Mouse (Mus musculus): Measurements from ENCODE around the gene Dmgdh. TPM values are rescaled to one million over a fixed set of nuclear protein-coding genes. Genes with fewer than 3 reads are reported as not detected.

Dmgdh gene
- polyA plus RNA-seq, 2 experiments, result 0.05 TPM; not detected in 1

GRCm38 (mm10) chr13:93786051-93786450, 111.8 kb downstream of the Dmgdh start:
- Histone ChIP-seq H3K9me3 (ENCODE audit: control insufficient read depth, low read length) (no peaks in the 10 kb centered on the region), H3K4me2 (replicated peaks; ENCODE audit: low read depth, low read length, severe bottlenecking) (no peak overlapping the region), H3K4me3 (replicated peaks; ENCODE audit: low read length) (no peak overlapping the region), H3K27me3 (ENCODE audit: control insufficient read depth, insufficient read depth, low read length) (no peaks in the 10 kb centered on the region), H3K9ac (ENCODE audit: low read depth, low read length, severe bottlenecking) (no peak overlapping the region), H3K27ac (replicated peaks; ENCODE audit: low read depth, low read length) (no peak overlapping the region), H3K36me3 (ENCODE audit: control insufficient read depth, insufficient read depth, low read length) (no peaks in the 10 kb centered on the region), H3K4me1 (ENCODE audit: control insufficient read depth, insufficient read depth, low read length) (0 out of 2 replicates have a peak, but pooled peaks cover 7% of the 10 kb centered on the region)
- no peak for ATAC-seq (ENCODE audit: low FRiP score, low read depth)
- 59% methylated on average over 2 of the region's 2 CpGs for WGBS
- no peak for DNase-seq (ENCODE audit: low spot score)
- no peak for TF ChIP-seq POLR2A (IDR thresholded peaks at IDR 0.05; ENCODE audit: borderline replicate concordance, extremely low read depth, insufficient read depth, insufficient read length)

DNA sequence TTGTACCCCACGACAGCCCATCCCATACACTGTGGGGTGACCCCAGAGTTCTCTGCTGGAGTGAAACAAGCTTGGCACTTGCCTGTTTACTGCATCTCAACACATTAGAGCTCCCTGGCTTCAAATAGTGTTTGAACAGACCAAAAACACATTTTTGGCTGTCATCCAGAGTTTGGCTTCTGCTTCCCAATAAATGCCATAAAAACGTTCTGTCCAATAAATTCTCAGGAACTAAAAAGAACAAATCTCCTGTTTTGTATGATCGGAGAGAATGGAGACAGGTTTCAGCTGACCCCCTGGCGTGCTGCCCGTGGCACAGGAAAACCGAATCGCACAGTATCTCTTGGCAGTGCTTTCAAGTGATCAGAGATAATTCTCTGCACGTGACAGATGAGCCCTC, 113.4 kb downstream of the Dmgdh start:
- no peak overlapping the region for H3K27ac ChIP-seq (replicated peaks; ENCODE audit: low read depth, low read length)
- ATAC-seq (ENCODE audit: low FRiP score, low read depth), result peak; percentile 49
- H3K27me3 ChIP-seq (ENCODE audit: control insufficient read depth, insufficient read depth, low read length), result no peaks in the 10 kb centered on the region
- DNase-seq (ENCODE audit: low spot score), result peak; percentile 82
- 0 out of 2 replicates have a peak, but pooled peaks cover 7% of the 10 kb centered on the region for H3K4me1 ChIP-seq (ENCODE audit: control insufficient read depth, insufficient read depth, low read length)
- no peak overlapping the region for H3K4me2 ChIP-seq (replicated peaks; ENCODE audit: low read depth, low read length, severe bottlenecking)
- no peaks in the 10 kb centered on the region for H3K36me3 ChIP-seq (ENCODE audit: control insufficient read depth, insufficient read depth, low read length)
- no peak overlapping the region for H3K9ac ChIP-seq (ENCODE audit: low read depth, low read length, severe bottlenecking)
- no peak for TF ChIP-seq POLR2A (IDR thresholded peaks at IDR 0.05; ENCODE audit: borderline replicate concordance, extremely low read depth, insufficient read depth, insufficient read length)
- 26% methylated on average over 8 of the region's 8 CpGs for WGBS
- H3K4me3 ChIP-seq (replicated peaks; ENCODE audit: low read length), result no peak overlapping the region
- no peaks in the 10 kb centered on the region for H3K9me3 ChIP-seq (ENCODE audit: control insufficient read depth, low read length)

- H3K4me2 ChIP-seq (replicated peaks; ENCODE audit: low read depth, low read length, severe bottlenecking), result no peak overlapping the region
- 39% methylated on average over 11 of the region's 11 CpGs for WGBS
Observed at GRCm38 (mm10) chr13:93792945-93793642, 118.9 kb downstream of the Dmgdh start.

GRCm38 (mm10) chr13:93793643-93794182, 119.5 kb downstream of the Dmgdh start:
- 78% methylated on average over 10 of the region's 10 CpGs for WGBS
- Histone ChIP-seq H3K4me1 (ENCODE audit: control insufficient read depth, insufficient read depth, low read length) (no peaks in the 10 kb centered on the region), H3K27ac (replicated peaks; ENCODE audit: low read depth, low read length) (no peak overlapping the region), H3K9me3 (ENCODE audit: control insufficient read depth, low read length) (no peaks in the 10 kb centered on the region), H3K4me3 (replicated peaks; ENCODE audit: low read length) (no peak overlapping the region), H3K36me3 (ENCODE audit: control insufficient read depth, insufficient read depth, low read length) (no peaks in the 10 kb centered on the region), H3K9ac (ENCODE audit: low read depth, low read length, severe bottlenecking) (no peak overlapping the region), H3K27me3 (ENCODE audit: control insufficient read depth, insufficient read depth, low read length) (no peaks in the 10 kb centered on the region), H3K4me2 (replicated peaks; ENCODE audit: low read depth, low read length, severe bottlenecking) (no peak overlapping the region)
- no peak for DNase-seq (ENCODE audit: low spot score)
- no peak for ATAC-seq (ENCODE audit: low FRiP score, low read depth)
- TF ChIP-seq POLR2A (IDR thresholded peaks at IDR 0.05; ENCODE audit: borderline replicate concordance, extremely low read depth, insufficient read depth, insufficient read length), result no peak

More at GRCm38 (mm10) chr13:93792945-93793642, 118.9 kb downstream of the Dmgdh start:
- no peaks in the 10 kb centered on the region for H3K36me3 ChIP-seq (ENCODE audit: control insufficient read depth, insufficient read depth, low read length)
- no peak overlapping the region for H3K4me3 ChIP-seq (replicated peaks; ENCODE audit: low read length)
- no peak overlapping the region for H3K27ac ChIP-seq (replicated peaks; ENCODE audit: low read depth, low read length)
- H3K4me1 ChIP-seq (ENCODE audit: control insufficient read depth, insufficient read depth, low read length), result 0 out of 2 replicates have a peak, but pooled peaks cover 4% of the 10 kb centered on the region
- DNase-seq (ENCODE audit: low spot score) (peak; percentile 87), ATAC-seq (ENCODE audit: low FRiP score, low read depth) (peak; percentile 76)
- no peaks in the 10 kb centered on the region for H3K27me3 ChIP-seq (ENCODE audit: control insufficient read depth, insufficient read depth, low read length)
- TF ChIP-seq POLR2A (IDR thresholded peaks at IDR 0.05; ENCODE audit: borderline replicate concordance, extremely low read depth, insufficient read depth, insufficient read length), result no peak
- H3K9ac ChIP-seq (ENCODE audit: low read depth, low read length, severe bottlenecking), result no peak overlapping the region
- H3K9me3 ChIP-seq (ENCODE audit: control insufficient read depth, low read length), result no peaks in the 10 kb centered on the region

DNA sequence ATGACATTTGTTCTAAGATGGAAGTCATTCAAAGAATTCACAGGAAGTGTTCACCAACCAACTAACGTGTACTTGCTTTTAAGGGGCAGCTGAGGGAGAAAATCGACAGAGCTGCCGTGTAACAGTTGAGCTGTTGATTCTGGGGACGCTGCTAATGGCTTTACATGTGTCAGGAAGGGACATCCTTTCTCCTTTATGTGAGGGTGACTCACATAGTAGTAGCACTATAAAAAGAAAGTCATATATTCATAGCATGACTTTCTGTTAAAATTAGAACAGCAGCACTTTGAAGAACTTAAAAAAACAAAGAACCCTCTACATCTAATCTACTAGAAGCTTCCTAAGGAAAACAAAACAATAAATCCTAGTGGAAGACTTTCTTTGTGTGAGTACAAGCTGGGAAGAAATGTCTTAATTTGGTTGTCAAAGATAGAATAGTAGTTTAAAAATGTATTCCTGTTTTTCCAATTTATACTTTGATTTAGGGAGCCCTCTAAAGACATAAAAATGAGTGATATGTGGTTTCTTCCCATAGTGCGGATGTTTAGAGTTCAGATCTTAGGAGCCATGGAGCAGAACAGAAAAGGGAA, 122.9 kb downstream of the Dmgdh start:
- TF ChIP-seq POLR2A (IDR thresholded peaks at IDR 0.05; ENCODE audit: borderline replicate concordance, extremely low read depth, insufficient read depth, insufficient read length), result no peak
- WGBS, result 70% methylated on average over 5 of the region's 5 CpGs

More for the DNA sequence above, 122.9 kb downstream of the Dmgdh start:
- H3K27me3 ChIP-seq (ENCODE audit: control insufficient read depth, insufficient read depth, low read length), result no peaks in the 10 kb centered on the region
- no peak overlapping the region for H3K4me3 ChIP-seq (replicated peaks; ENCODE audit: low read length)
- DNase-seq (ENCODE audit: low spot score), result no peak
- no peaks in the 10 kb centered on the region for H3K36me3 ChIP-seq (ENCODE audit: control insufficient read depth, insufficient read depth, low read length)
- no peak overlapping the region for H3K27ac ChIP-seq (replicated peaks; ENCODE audit: low read depth, low read length)
- ATAC-seq (ENCODE audit: low FRiP score, low read depth), result no peak
- no peaks in the 10 kb centered on the region for H3K9me3 ChIP-seq (ENCODE audit: control insufficient read depth, low read length)
- H3K4me2 ChIP-seq (replicated peaks; ENCODE audit: low read depth, low read length, severe bottlenecking), result no peak overlapping the region
- no peaks in the 10 kb centered on the region for H3K4me1 ChIP-seq (ENCODE audit: control insufficient read depth, insufficient read depth, low read length)
- no peak overlapping the region for H3K9ac ChIP-seq (ENCODE audit: low read depth, low read length, severe bottlenecking)

Small RNA genes lying within 50 kb of the gene (microRNA-seq; reads per million reads assigned to microRNA genes)
- not detected for gene Mir5624

Other genes with a start within 250 kb of the Dmgdh start
- 8.3 and 8.4 TPM in 2 replicates for gene Jmy, start 174.6 kb upstream of the Dmgdh start, polyA plus RNA-seq (2012; rRNA removed)
- gene Jmy, start 174.6 kb upstream of the Dmgdh start, polyA plus RNA-seq (2014; fragmentation: Nextera tagmentation; extraction: Ambion mirVana), result 6.5 and 7.7 TPM in 2 replicates
- 0.05 TPM in 1 of 2 replicates, not detected in the other for gene Bhmt, start 36.5 kb upstream of the Dmgdh start, polyA plus RNA-seq (2012; rRNA removed)
- gene Bhmt, start 36.5 kb upstream of the Dmgdh start, polyA plus RNA-seq (2014; fragmentation: Nextera tagmentation; extraction: Ambion mirVana), result not detected in 2 replicates
- gene Bhmt2, start 131 bp upstream of the Dmgdh start, polyA plus RNA-seq (2012; rRNA removed), result 0.04 and 0.06 TPM in 2 replicates
- not detected in 2 replicates for gene Bhmt2, start 131 bp upstream of the Dmgdh start, polyA plus RNA-seq (2014; fragmentation: Nextera tagmentation; extraction: Ambion mirVana)
- gene Arsb, start 97.2 kb downstream of the Dmgdh start, polyA plus RNA-seq (2012; rRNA removed), result 40.4 and 48.1 TPM in 2 replicates
- 21.0 and 21.9 TPM in 2 replicates for gene Arsb, start 97.2 kb downstream of the Dmgdh start, polyA plus RNA-seq (2014; fragmentation: Nextera tagmentation; extraction: Ambion mirVana)